Mouse (Mus musculus) heart, embryonic 10.5 days (tissue): Measurements from ENCODE around the gene Abcg2. TPM values are rescaled to one million over a fixed set of nuclear protein-coding genes. Genes with fewer than 3 reads are reported as not detected.
"Not testable (repeated sequence)": the region's sequence is repeated elsewhere in the genome, so short reads cannot be mapped to it uniquely, and the experiment has no call there.

Experiments
- DNase-seq: peaks from one replicate; pipeline ENCODE4 v3.0.0-alpha.2; 2017; ENCODE audit warnings: low spot score
- H3K27ac ChIP-seq: fragments of 300-500 bp; sonication (generic); 2 replicates; pipeline ENCODE4 v1.5.1; 2016; ENCODE audit warnings: mild to moderate bottlenecking
- H3K27me3 ChIP-seq: fragments of 300-500 bp; sonication (generic); 2 replicates; pipeline ENCODE4 v1.6.1; 2016; ENCODE audit warnings: mild to moderate bottlenecking; ENCODE audit not compliant: poor library complexity, insufficient read depth, severe bottlenecking
- H3K36me3 ChIP-seq: fragments of 300-500 bp; sonication (generic); 2 replicates; pipeline ENCODE4 v1.6.1; 2016; ENCODE audit warnings: mild to moderate bottlenecking, moderate library complexity
- H3K4me1 ChIP-seq: fragments of 300-500 bp; sonication (generic); 2 replicates; pipeline ENCODE4 v1.6.1; 2016; ENCODE audit warnings: mild to moderate bottlenecking
- H3K4me3 ChIP-seq: fragments of 300-500 bp; sonication (generic); 2 replicates; pipeline ENCODE4 v1.5.1; 2016; ENCODE audit warnings: mild to moderate bottlenecking, moderate library complexity
- H3K9me3 ChIP-seq: fragments of 300-500 bp; sonication (generic); 2 replicates; pipeline ENCODE4 v1.6.1; 2016; ENCODE audit warnings: mild to moderate bottlenecking, moderate library complexity
- WGBS: fragments of 180-500 bp; shearing (Covaris S2); methylation state at CpG from one replicate; pipeline ENCODE4 v1.1.7; 2016; 5-methylcytosine and 5-hydroxymethylcytosine counted together
- polyA plus RNA-seq: library from polyadenylated mRNA; unstranded; fragments of >200 nt; fragmentation: Nextera tagmentation; extraction: Ambion mirVana; gene quantifications from 2 replicates; pipeline ENCODE4 v1.2.1, GENCODE M21; 2016

Abcg2 gene
- 75.9 and 90.6 TPM in 2 replicates for polyA plus RNA-seq

DNA sequence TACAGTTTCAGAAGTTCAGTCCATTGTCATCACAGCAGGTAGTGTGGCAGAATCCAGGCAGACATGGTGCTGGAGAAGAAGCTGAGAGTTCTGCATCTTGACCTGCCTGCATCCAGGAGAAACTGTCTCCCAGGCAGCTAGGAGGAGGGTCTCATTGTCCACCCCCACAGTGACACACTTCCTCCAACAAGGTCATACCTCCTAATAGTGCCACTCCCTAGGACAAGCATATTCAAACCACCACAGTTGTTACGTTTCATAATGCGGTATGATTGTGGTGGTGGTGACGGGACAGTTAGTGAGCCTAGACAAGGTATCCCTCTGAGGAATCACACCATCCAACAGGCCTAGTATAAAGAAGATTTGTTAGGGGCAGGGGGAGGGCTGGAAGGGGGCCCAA lies at the start of gene Abcg2:
TSS of gene Abcg2 (plus strand) at position 301 of the 400 bp plus-strand sequence.
- not testable (repeated sequence) for H3K4me3 ChIP-seq, H3K27ac ChIP-seq, H3K9me3 ChIP-seq, DNase-seq, H3K4me1 ChIP-seq, H3K27me3 ChIP-seq, H3K36me3 ChIP-seq
- 91% methylated on average over 3 of the region's 3 CpGs for WGBS

- H3K27ac ChIP-seq, H3K4me1 ChIP-seq, H3K4me3 ChIP-seq, DNase-seq, H3K9me3 ChIP-seq, H3K36me3 ChIP-seq, H3K27me3 ChIP-seq: not testable (repeated sequence)
- 60% methylated on average over 4 of the region's 4 CpGs for WGBS
These were observed 44.1 kb upstream of the Abcg2 start for GRCm38 (mm10) chr6:58540263-58540662.

DNA sequence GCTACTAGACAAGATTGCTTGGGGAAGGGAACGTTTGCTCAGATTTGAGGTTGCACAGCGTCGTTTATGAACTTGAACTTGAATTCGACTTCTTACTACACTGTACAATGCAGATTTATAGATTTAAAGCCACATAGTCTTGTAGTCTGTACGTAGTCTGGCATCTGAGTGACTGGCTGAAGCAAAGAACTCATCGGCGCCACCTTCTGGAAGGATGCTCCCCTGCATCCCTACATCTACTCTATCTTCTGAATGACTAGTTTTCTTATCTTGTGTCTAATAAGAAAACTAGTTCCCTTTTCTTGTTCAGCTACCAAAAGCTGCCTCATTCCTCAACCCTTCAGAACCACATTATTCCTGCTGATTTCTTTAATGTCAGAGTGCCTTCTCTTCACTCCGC lies 41.5 kb upstream of the Abcg2 start:
- H3K9me3 ChIP-seq, H3K4me3 ChIP-seq, H3K36me3 ChIP-seq, H3K4me1 ChIP-seq, DNase-seq, H3K27me3 ChIP-seq, H3K27ac ChIP-seq: not testable (repeated sequence)
- WGBS, result 61% methylated on average over 8 of the region's 8 CpGs

DNA sequence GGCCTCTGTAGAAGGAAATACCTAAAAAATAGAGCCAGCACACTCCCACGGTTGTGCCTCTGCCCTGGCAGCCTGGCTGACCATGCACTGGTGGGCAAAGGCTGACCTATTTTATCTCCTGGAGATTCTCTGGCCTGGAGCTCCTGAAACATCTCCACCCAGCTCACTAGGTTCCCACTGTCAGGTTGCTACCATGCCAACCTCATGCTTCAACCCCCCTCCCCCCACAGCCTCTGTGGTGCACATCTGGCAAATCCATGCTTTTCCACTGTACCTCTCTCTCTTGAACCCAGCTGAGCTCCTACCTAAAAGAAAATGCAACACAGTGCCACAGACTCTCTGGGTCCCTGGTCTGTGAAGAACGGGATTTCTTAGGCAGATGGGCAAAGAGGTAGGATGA lies 39.4 kb upstream of the Abcg2 start:
- H3K9me3 ChIP-seq, H3K27ac ChIP-seq, DNase-seq, H3K4me1 ChIP-seq, H3K27me3 ChIP-seq, H3K4me3 ChIP-seq, H3K36me3 ChIP-seq: not testable (repeated sequence)
- WGBS, result 14% methylated on average over 2 of the region's 2 CpGs

GRCm38 (mm10) chr6:58546050-58546449 lies 38.3 kb upstream of the Abcg2 start:
- H3K9me3 ChIP-seq, H3K36me3 ChIP-seq, DNase-seq, H3K27me3 ChIP-seq, H3K4me3 ChIP-seq, H3K27ac ChIP-seq, H3K4me1 ChIP-seq: not testable (repeated sequence)
- WGBS, result 50% methylated on average over 5 of the region's 5 CpGs

GRCm38 (mm10) chr6:58546816-58547215 lies 37.5 kb upstream of the Abcg2 start:
- no peaks in the 10 kb centered on the region for H3K9me3 ChIP-seq
- no peak for DNase-seq
- no peaks in the 10 kb centered on the region for H3K27me3 ChIP-seq
- no peak overlapping the region for H3K4me3 ChIP-seq
- H3K36me3 ChIP-seq, result no peaks in the 10 kb centered on the region
- H3K4me1 ChIP-seq, result no peaks in the 10 kb centered on the region
- 9% methylated on average over 4 of the region's 4 CpGs for WGBS
- no peak overlapping the region for H3K27ac ChIP-seq

DNA sequence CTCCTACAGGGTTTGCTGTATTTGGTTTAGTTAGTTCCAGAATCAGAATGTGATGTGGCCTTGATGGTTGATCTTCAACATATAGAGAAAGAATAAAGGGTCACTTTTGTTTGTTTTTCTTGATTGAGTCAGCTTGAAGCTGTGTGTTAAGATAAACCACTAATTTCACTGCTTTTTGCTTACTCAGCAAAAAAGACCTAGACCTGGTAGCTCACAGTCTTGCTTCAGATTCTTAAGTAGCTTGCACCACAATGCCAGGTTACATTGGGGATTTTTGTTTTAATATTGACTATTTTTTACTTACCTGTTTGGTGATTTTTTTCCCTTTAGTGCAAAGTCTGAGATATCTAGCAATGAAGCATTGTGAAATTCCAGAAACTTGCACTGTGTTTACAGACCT lies 30.5 kb upstream of the Abcg2 start:
- H3K4me1 ChIP-seq, H3K36me3 ChIP-seq, DNase-seq, H3K4me3 ChIP-seq, H3K27ac ChIP-seq, H3K27me3 ChIP-seq, H3K9me3 ChIP-seq: not testable (repeated sequence)

DNA sequence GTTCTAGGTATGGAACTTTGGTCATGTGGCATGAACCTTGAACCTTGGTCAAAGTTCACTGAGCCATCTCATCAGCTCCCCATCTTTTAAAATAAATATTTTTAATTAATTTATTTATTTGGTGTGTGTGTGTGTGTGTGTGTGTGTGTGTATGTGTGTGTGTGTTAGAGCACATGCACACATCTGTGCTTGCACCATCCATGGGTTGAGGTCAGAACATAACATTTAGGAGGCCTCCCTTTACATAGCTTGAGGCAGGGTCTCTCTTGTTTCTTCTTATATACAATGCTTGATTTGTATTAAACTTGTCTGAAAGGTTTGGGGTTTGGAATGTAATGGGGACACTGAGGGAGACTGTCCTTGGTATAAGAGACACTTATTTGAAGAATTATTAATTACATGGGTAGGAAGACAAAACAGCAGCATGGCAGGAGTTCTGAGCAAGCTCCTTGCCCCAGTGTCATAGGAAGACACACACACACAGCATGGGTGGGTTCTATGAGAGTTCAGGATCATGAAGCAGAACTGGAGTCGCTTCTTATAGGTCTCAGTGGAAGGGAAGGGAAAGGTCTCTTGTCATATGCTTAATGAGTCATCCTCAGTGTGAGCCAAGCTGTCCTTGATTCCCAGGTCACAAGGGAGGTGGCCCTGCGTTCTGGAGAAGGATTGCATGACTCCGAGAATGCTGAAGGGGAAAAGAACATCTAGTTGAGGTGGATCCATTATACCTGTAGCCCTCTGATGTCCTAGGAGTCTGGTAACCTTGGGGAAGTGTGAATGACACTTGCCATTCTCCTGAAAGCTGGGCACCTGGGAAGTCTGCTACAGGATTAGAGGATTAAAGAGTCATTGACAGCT lies 9.9 kb downstream of the Abcg2 start:
- not testable (repeated sequence) for H3K27ac ChIP-seq

GRCm38 (mm10) chr6:58595639-58596293 lies 11.4 kb downstream of the Abcg2 start:
- DNase-seq, H3K9me3 ChIP-seq, H3K4me1 ChIP-seq, H3K27me3 ChIP-seq, H3K36me3 ChIP-seq: not testable (repeated sequence)
- H3K4me3 ChIP-seq, result peak overlapping the region; percentile 49
- peak overlapping the region; percentile 78 for H3K27ac ChIP-seq
- WGBS, result 4% methylated on average over 9 of the region's 9 CpGs

More for the DNA sequence above, 9.9 kb downstream of the Abcg2 start:
- not testable (repeated sequence) for H3K4me1 ChIP-seq, H3K4me3 ChIP-seq, DNase-seq, H3K9me3 ChIP-seq, H3K36me3 ChIP-seq, H3K27me3 ChIP-seq
- WGBS, result 39% methylated on average over 3 of the region's 3 CpGs

- peak; percentile 85 for DNase-seq
- peaks cover 2% of the 10 kb centered on the region; the same call in 1 of the 2 replicates for H3K9me3 ChIP-seq
- H3K27ac ChIP-seq, result peak overlapping the region; percentile 78
- peak overlapping the region; percentile 49 for H3K4me3 ChIP-seq
- WGBS, result 13% methylated on average over 16 of the region's 16 CpGs
- H3K36me3 ChIP-seq, result no peaks in the 10 kb centered on the region
- no peaks in the 10 kb centered on the region for H3K27me3 ChIP-seq
- no peaks in the 10 kb centered on the region; the same call in 1 of the 2 replicates for H3K4me1 ChIP-seq
These were observed 12.0 kb downstream of the Abcg2 start for GRCm38 (mm10) chr6:58596294-58596653.

DNA sequence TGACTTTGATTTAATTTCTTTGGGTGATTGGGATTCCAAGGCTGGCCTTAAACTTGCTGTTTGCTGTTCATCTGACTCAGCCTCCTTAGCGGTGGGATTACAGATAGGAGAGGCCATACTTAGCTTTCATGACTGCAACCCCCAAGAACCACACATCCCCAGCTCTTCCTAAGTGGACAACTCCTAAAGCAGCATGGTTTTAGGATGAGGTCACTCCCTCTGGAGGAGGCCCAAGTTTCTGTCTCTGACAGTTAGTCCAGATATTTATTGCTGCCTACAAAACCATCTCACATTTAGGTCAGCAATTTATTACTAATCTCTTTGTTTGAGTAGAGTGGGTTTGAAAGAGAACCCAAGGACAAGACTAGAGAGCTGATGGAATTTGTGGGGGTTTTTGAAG lies 17.8 kb downstream of the Abcg2 start:
- not testable (repeated sequence) for H3K9me3 ChIP-seq, H3K4me3 ChIP-seq, H3K36me3 ChIP-seq, H3K27ac ChIP-seq, DNase-seq, H3K4me1 ChIP-seq, H3K27me3 ChIP-seq
- WGBS, result 17% methylated on average over 1 of the region's 1 CpGs

DNA sequence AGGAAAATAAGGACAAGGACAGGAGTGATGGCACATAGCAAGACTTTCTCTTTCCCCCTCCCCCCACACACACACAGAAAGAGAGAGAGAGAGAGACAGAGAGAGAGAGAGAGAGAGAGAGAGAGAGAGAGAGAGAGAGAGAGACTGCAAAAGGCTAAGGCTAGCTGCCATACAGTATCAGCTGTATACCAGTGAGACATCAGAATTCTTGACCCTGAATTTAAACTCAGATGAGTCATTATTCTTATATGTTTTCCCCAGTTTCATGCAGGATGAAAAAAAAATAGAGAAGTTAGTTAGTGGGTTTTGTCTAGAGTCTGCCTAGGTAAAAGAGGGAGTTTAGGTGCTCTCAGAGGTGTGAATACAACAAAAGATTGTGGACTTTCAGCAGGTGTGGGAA lies 18.7 kb downstream of the Abcg2 start:
- H3K4me3 ChIP-seq, H3K9me3 ChIP-seq, H3K4me1 ChIP-seq, H3K36me3 ChIP-seq, H3K27me3 ChIP-seq, H3K27ac ChIP-seq, DNase-seq: not testable (repeated sequence)

DNA sequence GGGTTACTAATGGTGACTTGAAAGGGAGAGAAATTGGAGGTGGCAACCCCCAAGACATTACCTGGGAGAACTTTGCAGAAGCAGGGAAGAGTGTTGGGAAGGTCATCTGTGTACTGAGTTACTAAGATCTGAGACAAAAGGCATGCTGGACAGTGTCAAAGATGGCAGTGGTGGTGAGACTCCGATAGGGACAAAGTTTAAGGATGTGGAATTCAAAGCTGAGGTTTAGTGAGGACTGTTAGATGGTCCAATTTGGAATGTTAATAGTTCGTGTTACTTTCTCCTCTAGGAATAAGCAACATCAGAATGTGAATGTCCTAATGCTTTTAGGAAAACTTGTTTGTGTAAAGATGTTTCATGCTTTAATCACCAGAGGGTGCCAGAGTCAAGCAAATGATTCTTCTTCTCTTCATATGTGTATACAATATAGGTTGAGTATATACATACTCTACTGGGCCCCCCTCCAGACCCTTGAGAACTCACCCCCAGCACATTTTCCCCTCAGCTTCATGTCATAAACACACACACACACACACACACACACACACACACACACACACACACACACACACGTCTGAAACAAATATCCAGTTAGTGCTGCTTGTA lies 19.3 kb downstream of the Abcg2 start:
- DNase-seq, H3K27me3 ChIP-seq, H3K4me3 ChIP-seq, H3K9me3 ChIP-seq, H3K4me1 ChIP-seq, H3K36me3 ChIP-seq, H3K27ac ChIP-seq: not testable (repeated sequence)
- WGBS, result 69% methylated on average over 3 of the region's 3 CpGs
